Mouse (Mus musculus): ENCODE measurements at regions not wholly inside any gene's neighbourhood (a gene's known extent, or its start where the extent isn't known, plus 50 kb on each side); places are given as distances from the start of the nearest gene placed in this dataset.

- no peaks in the 10 kb centered on the region for H3K4me1 ChIP-seq (ENCODE audit: control insufficient read depth, insufficient read depth, low read length)
- no peak overlapping the region for H3K27ac ChIP-seq (ENCODE audit: insufficient read depth, low read depth, low read length)
- 62% methylated on average over 1 of the region's 1 CpGs for WGBS
- TF ChIP-seq POLR2A (IDR thresholded peaks at IDR 0.05; ENCODE audit: insufficient read depth, low read depth, low read length) (no peak), CTCF (IDR thresholded peaks at IDR 0.05; ENCODE audit: insufficient read depth, low read depth, low read length) (no peak)
- no peak overlapping the region for H3K4me3 ChIP-seq (ENCODE audit: insufficient read depth, low read depth, low read length)
Measured at GRCm38 (mm10) chr2:17187822-17188221, 543.4 kb downstream of the Nebl start.

DNA sequence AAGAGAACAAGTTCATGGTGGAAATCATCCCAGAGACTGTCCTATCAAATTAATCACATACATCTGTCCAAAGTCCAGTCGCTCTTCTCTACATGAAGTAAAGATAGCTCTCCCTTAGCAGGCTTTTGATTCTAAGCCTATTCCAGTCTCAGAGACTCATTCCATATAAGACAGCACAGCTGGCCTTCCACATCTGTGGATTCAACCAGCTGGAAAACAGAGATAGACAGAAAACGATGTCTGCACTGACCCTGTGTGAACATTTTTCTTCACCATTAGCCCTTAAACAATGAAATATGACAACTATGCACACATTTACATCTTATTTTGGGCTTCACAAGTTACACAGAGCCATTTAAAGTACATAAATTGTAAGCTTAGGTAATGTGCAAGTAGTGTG, 547.6 kb downstream of the Nebl start:
- no peak for TF ChIP-seq POLR2A (IDR thresholded peaks at IDR 0.05; ENCODE audit: insufficient read depth, low read depth, low read length)
- TF ChIP-seq CTCF (IDR thresholded peaks at IDR 0.05; ENCODE audit: insufficient read depth, low read depth, low read length): no peak
- H3K4me3 ChIP-seq (ENCODE audit: insufficient read depth, low read depth, low read length): no peak overlapping the region
- no peak overlapping the region for H3K27ac ChIP-seq (ENCODE audit: insufficient read depth, low read depth, low read length)
- WGBS: 94% methylated on average over 2 of the region's 2 CpGs
- no peaks in the 10 kb centered on the region for H3K4me1 ChIP-seq (ENCODE audit: control insufficient read depth, insufficient read depth, low read length)

- Histone ChIP-seq H3K4me1 (ENCODE audit: control insufficient read depth, insufficient read depth, low read length) (no peaks in the 10 kb centered on the region), H3K4me3 (ENCODE audit: insufficient read depth, low read depth, low read length) (no peak overlapping the region), H3K27ac (ENCODE audit: insufficient read depth, low read depth, low read length) (no peak overlapping the region)
- WGBS: 91% methylated on average over 2 of the region's 2 CpGs
- TF ChIP-seq CTCF (IDR thresholded peaks at IDR 0.05; ENCODE audit: insufficient read depth, low read depth, low read length): no peak
- no peak for TF ChIP-seq POLR2A (IDR thresholded peaks at IDR 0.05; ENCODE audit: insufficient read depth, low read depth, low read length)
Measured at GRCm38 (mm10) chr2:17181597-17181996, 549.7 kb downstream of the Nebl start.

- WGBS: 88% methylated on average over 6 of the region's 6 CpGs
- no peak for TF ChIP-seq POLR2A (IDR thresholded peaks at IDR 0.05; ENCODE audit: insufficient read depth, low read depth, low read length)
- TF ChIP-seq CTCF (IDR thresholded peaks at IDR 0.05; ENCODE audit: insufficient read depth, low read depth, low read length): no peak
- H3K27ac ChIP-seq (ENCODE audit: insufficient read depth, low read depth, low read length): no peak overlapping the region
- no peaks in the 10 kb centered on the region for H3K4me1 ChIP-seq (ENCODE audit: control insufficient read depth, insufficient read depth, low read length)
- H3K4me3 ChIP-seq (ENCODE audit: insufficient read depth, low read depth, low read length): no peak overlapping the region
Measured at GRCm38 (mm10) chr2:17168896-17169295, 562.4 kb downstream of the Nebl start.

- no peak overlapping the region for H3K4me3 ChIP-seq (ENCODE audit: insufficient read depth, low read depth, low read length)
- TF ChIP-seq POLR2A (IDR thresholded peaks at IDR 0.05; ENCODE audit: insufficient read depth, low read depth, low read length) (no peak), CTCF (IDR thresholded peaks at IDR 0.05; ENCODE audit: insufficient read depth, low read depth, low read length) (no peak)
- no peak overlapping the region for H3K27ac ChIP-seq (ENCODE audit: insufficient read depth, low read depth, low read length)
- WGBS: 88% methylated on average over 2 of the region's 2 CpGs
- H3K4me1 ChIP-seq (ENCODE audit: control insufficient read depth, insufficient read depth, low read length): no peaks in the 10 kb centered on the region
Measured at GRCm38 (mm10) chr2:17165016-17165415, 566.2 kb downstream of the Nebl start.

GRCm38 (mm10) chr2:17158463-17158862, 572.8 kb downstream of the Nebl start:
- TF ChIP-seq CTCF (IDR thresholded peaks at IDR 0.05; ENCODE audit: insufficient read depth, low read depth, low read length) (no peak), POLR2A (IDR thresholded peaks at IDR 0.05; ENCODE audit: insufficient read depth, low read depth, low read length) (no peak)
- H3K27ac ChIP-seq (ENCODE audit: insufficient read depth, low read depth, low read length): no peak overlapping the region
- H3K4me3 ChIP-seq (ENCODE audit: insufficient read depth, low read depth, low read length): no peak overlapping the region
- no peaks in the 10 kb centered on the region for H3K4me1 ChIP-seq (ENCODE audit: control insufficient read depth, insufficient read depth, low read length)
- WGBS: 66% methylated on average over 1 of the region's 1 CpGs

- H3K4me1 ChIP-seq (ENCODE audit: control insufficient read depth, insufficient read depth, low read length): no peaks in the 10 kb centered on the region
- H3K27ac ChIP-seq (ENCODE audit: insufficient read depth, low read depth, low read length): no peak overlapping the region
- H3K4me3 ChIP-seq (ENCODE audit: insufficient read depth, low read depth, low read length): no peak overlapping the region
- WGBS: 61% methylated on average over 1 of the region's 1 CpGs
- no peak for TF ChIP-seq POLR2A (IDR thresholded peaks at IDR 0.05; ENCODE audit: insufficient read depth, low read depth, low read length)
Measured at GRCm38 (mm10) chr2:17157336-17157735, 573.9 kb downstream of the Nebl start.

DNA sequence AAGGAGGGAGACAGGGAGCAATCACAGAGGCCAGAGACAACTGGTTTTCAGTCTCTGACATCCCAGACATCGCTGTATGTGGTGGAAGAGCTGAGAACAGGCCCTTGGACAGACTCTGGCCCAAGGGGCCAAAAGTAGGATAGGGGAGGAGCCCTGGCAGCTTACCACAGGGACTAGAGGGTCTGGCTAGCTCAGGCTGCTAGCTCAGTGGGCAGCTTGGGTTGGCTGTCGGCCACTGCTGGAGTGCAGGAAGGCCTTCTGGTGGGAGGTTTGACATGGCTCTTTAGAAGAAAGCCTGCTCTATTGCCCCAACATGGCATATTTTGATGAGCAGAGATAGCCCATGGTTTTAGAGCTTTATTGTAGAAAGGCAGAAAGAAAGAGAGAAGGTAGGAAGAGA, 575.7 kb downstream of the Nebl start:
- Histone ChIP-seq H3K4me1 (ENCODE audit: control insufficient read depth, insufficient read depth, low read length) (no peaks in the 10 kb centered on the region), H3K4me3 (ENCODE audit: insufficient read depth, low read depth, low read length) (no peak overlapping the region), H3K27ac (ENCODE audit: insufficient read depth, low read depth, low read length) (no peak overlapping the region)
- 90% methylated on average over 2 of the region's 2 CpGs for WGBS
- TF ChIP-seq CTCF (IDR thresholded peaks at IDR 0.05; ENCODE audit: insufficient read depth, low read depth, low read length): no peak
- no peak for TF ChIP-seq POLR2A (IDR thresholded peaks at IDR 0.05; ENCODE audit: insufficient read depth, low read depth, low read length)

GRCm38 (mm10) chr2:17123626-17124025, 607.6 kb downstream of the Nebl start:
- 84% methylated on average over 4 of the region's 4 CpGs for WGBS
- no peaks in the 10 kb centered on the region for H3K4me1 ChIP-seq (ENCODE audit: control insufficient read depth, insufficient read depth, low read length)
- H3K4me3 ChIP-seq (ENCODE audit: insufficient read depth, low read depth, low read length): no peak overlapping the region
- TF ChIP-seq CTCF (IDR thresholded peaks at IDR 0.05; ENCODE audit: insufficient read depth, low read depth, low read length) (no peak), POLR2A (IDR thresholded peaks at IDR 0.05; ENCODE audit: insufficient read depth, low read depth, low read length) (no peak)
- H3K27ac ChIP-seq (ENCODE audit: insufficient read depth, low read depth, low read length): no peak overlapping the region

DNA sequence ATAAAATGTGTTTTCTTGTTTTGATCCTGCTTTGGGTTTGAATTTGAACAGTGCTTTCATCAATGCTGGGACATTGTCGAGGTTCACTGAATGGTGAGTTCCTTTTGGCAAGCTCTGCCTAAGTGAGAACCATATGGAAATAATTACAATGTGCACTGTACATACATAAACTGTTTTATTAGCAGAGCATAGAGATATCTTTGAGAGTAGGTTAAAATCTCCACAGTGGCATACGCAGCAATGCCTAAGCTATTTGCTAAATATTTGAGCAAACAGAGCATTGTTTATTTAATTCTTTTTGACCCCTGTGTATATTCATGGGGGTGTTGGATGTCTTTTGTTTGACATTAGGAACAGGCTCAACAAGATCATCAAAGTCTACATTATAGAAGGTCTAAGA, 614.0 kb downstream of the Nebl start:
- Histone ChIP-seq H3K27ac (ENCODE audit: insufficient read depth, low read depth, low read length) (no peak overlapping the region), H3K4me3 (ENCODE audit: insufficient read depth, low read depth, low read length) (no peak overlapping the region), H3K4me1 (ENCODE audit: control insufficient read depth, insufficient read depth, low read length) (no peaks in the 10 kb centered on the region)
- 84% methylated on average over 2 of the region's 2 CpGs for WGBS
- TF ChIP-seq CTCF (IDR thresholded peaks at IDR 0.05; ENCODE audit: insufficient read depth, low read depth, low read length) (no peak), POLR2A (IDR thresholded peaks at IDR 0.05; ENCODE audit: insufficient read depth, low read depth, low read length) (no peak)
